Mouse (Mus musculus) hindbrain, embryonic 15.5 days (tissue): ENCODE measurements around the gene Runx1. TPM values are rescaled to one million over a fixed set of nuclear protein-coding genes. Genes with fewer than 3 reads are reported as not detected.

Experiments used
- ATAC-seq: fragments of 200-750 bp; cut with Nextera tagmentation; 2 replicates; pipeline ENCODE4 v1.8.0; 2017; ENCODE audit warnings: low read depth, moderate number of reproducible peaks, moderate TSS enrichment; ENCODE audit not compliant: low FRiP score
- H3K27ac ChIP-seq: fragments of 300-500 bp; sonication (generic); replicated peaks from 2 replicates; pipeline ENCODE4 v1.5.1; 2015; ENCODE audit warnings: mild to moderate bottlenecking, inconsistent platforms
- H3K27me3 ChIP-seq: fragments of 300-500 bp; sonication (generic); 2 replicates; pipeline ENCODE4 v1.6.1; 2015; ENCODE audit warnings: control low read depth, inconsistent platforms
- H3K36me3 ChIP-seq: fragments of 300-500 bp; sonication (generic); 2 replicates; pipeline ENCODE4 v1.6.1; 2015; ENCODE audit warnings: control low read depth, inconsistent platforms
- H3K4me1 ChIP-seq: fragments of 300-500 bp; sonication (generic); replicated peaks from 2 replicates; pipeline ENCODE4 v1.6.1; 2015; ENCODE audit warnings: control low read depth, inconsistent platforms
- H3K4me2 ChIP-seq: fragments of 300-500 bp; sonication (generic); 2 replicates; pipeline ENCODE4 v1.6.1; 2015; ENCODE audit warnings: moderate library complexity, mild to moderate bottlenecking, inconsistent platforms
- H3K4me3 ChIP-seq: fragments of 300-500 bp; sonication (generic); 2 replicates; pipeline ENCODE4 v1.5.1; 2015; ENCODE audit warnings: mild to moderate bottlenecking, inconsistent platforms
- H3K9ac ChIP-seq: fragments of 300-500 bp; sonication (generic); 2 replicates; pipeline ENCODE4 v1.6.1; 2015; ENCODE audit warnings: inconsistent platforms
- H3K9me3 ChIP-seq: fragments of 300-500 bp; sonication (generic); 2 replicates; pipeline ENCODE4 v1.6.1; 2016; ENCODE audit warnings: control low read depth, inconsistent platforms
- WGBS: fragments of 180-500 bp; shearing (Covaris S2); methylation state at CpG from one replicate; pipeline ENCODE4 v1.1.7; 2015; 5-methylcytosine and 5-hydroxymethylcytosine counted together
- polyA plus RNA-seq: library from polyadenylated mRNA; unstranded; fragments of >200 nt; fragmentation: Nextera tagmentation; extraction: Ambion mirVana; gene quantifications from 2 replicates; pipeline ENCODE4 v1.2.1, GENCODE M21; 2015

Gene Runx1
- polyA plus RNA-seq, 1 experiment from 2014 or later, result 1.1 TPM

DNA sequence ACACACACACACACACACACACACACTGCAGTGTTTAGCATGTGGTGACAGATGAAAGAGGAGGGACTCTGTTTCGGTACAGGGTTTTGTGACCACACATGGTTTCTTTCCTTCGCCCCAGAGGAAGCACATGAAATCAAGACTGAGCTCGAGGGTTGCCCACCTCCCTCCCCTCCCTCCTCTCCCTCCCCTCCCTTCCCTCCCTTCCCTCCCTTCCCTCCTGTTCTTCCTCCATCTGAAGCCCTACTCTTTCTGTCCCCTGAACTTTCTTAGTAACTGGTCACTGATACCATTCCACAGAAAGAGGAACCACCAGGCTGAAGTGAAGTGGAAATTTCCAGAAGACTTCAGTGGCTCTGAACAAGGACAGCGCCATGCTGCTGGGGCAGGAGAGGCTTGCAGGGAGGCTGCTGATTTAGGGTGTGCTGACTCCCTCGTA, 39.0 kb downstream of the Runx1 start:
- Histone ChIP-seq H3K4me1 (peaks cover 4% of the 10 kb centered on the region; the same call in 1 of the 2 replicates), H3K27me3 (no peaks in the 10 kb centered on the region), H3K9ac (no peak overlapping the region), H3K4me3 (no peak overlapping the region), H3K9me3 (no peaks in the 10 kb centered on the region), H3K36me3 (no peaks in the 10 kb centered on the region), H3K27ac (no peak overlapping the region), H3K4me2 (no peak overlapping the region)
- ATAC-seq, result no peak
- WGBS, result 75% methylated on average over 5 of the region's 5 CpGs

DNA sequence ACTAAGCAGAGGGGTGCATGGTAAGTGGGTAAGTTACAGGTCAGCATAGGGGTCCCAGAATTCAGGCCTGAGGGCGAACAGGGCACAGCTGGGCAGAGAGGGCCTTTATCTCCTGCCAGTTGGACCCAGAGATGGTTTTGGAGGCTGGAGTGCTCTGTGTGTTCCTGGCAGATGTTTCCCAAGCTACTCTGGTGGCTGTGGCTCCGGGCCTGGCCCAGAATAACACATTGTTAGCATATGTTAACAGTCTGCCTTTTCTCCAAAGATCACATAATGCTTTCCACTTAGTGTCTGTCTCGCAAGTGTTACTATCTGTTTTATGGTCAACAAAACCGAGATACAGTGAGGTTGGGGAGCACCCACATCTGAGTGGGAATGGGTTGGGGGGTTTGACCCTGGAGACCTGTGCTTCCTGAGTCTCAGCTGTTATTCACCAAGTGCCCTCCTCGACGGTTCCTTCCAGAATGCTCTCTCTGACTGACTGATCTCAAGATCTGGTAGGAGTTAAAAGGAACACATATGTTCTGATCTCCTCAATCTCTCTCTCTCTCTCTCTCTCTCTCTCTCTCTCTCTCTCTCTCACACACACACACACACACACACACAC, 39.6 kb downstream of the Runx1 start:
- Histone ChIP-seq H3K27me3 (no peaks in the 10 kb centered on the region), H3K4me1 (peaks cover 4% of the 10 kb centered on the region; the same call in 1 of the 2 replicates), H3K27ac (no peak overlapping the region), H3K4me2 (no peak overlapping the region), H3K9me3 (no peaks in the 10 kb centered on the region), H3K9ac (no peak overlapping the region), H3K4me3 (no peak overlapping the region), H3K36me3 (no peaks in the 10 kb centered on the region)
- no peak for ATAC-seq
- WGBS, result 79% methylated on average over 6 of the region's 6 CpGs

DNA sequence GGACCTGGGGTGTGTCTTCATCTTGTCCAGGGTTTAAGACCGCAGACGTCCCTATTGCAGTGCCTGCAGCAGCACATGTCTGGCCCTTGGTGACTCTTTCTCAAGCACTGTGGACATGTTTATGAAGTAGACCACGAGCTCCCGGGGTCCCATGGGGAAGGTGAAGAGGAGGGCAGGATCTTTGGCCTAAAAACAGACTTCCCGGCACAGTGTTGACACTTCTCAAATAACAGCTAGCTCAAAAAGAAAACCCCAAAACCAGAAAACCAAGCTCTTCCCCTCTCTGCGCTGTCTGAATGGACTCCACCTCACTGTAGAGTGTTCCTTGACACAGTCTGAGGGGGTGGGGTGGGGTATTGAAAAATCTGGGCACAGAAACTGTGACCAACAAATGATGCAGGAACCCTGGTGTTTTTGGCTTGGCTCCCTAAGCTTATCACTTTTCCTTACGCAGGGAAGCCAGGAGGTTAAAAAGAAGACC, 42.3 kb downstream of the Runx1 start:
- Histone ChIP-seq H3K9ac (no peak overlapping the region), H3K27ac (no peak overlapping the region), H3K4me3 (no peak overlapping the region), H3K9me3 (no peaks in the 10 kb centered on the region), H3K36me3 (no peaks in the 10 kb centered on the region), H3K27me3 (no peaks in the 10 kb centered on the region), H3K4me1 (peaks cover 4% of the 10 kb centered on the region; the same call in 1 of the 2 replicates), H3K4me2 (no peak overlapping the region)
- 60% methylated on average over 7 of the region's 7 CpGs for WGBS
- ATAC-seq, result no peak

DNA sequence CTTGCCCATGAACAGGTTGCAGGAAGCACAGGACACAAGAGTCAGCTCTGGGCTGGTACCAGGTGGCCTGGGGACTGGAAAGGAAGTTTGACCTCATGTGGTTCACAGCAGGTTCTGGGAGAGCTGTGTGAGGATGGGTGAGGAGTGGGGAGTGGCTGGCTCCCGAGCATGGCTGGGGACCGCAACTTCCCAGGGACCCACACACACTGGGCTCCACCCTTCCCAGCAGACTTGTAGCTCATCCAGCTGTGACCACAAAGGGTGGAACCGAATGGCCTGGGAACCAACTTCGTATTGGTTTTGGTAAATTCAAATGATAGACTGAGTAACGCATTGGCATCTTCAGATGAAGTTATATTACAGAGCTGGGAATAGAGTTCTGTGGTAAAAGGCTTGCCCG, 43.5 kb downstream of the Runx1 start:
- H3K9me3 ChIP-seq, result no peaks in the 10 kb centered on the region
- H3K27me3 ChIP-seq, result no peaks in the 10 kb centered on the region
- H3K36me3 ChIP-seq, result no peaks in the 10 kb centered on the region
- no peak overlapping the region for H3K9ac ChIP-seq
- no peak for ATAC-seq
- H3K4me2 ChIP-seq, result no peak overlapping the region
- WGBS, result 78% methylated on average over 6 of the region's 6 CpGs
- H3K4me3 ChIP-seq, result no peak overlapping the region
- H3K27ac ChIP-seq, result no peak overlapping the region
- H3K4me1 ChIP-seq, result peaks cover 4% of the 10 kb centered on the region; the same call in 1 of the 2 replicates

DNA sequence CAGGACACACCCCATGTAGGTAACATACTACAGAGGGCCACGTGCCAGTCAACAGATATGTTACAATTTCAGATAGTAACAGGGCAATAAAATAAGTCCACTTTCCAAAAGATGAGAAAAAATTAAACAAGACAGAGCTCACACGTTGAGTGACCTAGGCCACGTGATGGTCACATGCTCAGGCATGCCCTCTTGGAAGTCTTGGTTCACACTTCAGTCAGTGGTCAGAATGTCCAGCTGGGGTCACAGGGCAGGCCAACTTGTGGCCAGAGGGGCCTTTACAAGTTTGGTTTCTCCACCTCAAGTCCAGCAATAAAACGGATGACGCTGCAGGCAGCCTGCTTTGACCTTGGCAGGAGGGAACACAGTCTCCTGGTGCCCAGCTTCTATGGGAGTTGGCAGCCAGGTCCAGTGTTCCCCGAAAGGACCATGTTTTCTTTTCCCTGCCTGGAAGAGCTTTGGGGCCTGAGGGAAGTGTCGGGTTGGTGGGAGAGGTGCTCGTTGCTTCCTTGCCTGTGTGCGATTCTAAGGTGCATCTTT, 46.0 kb downstream of the Runx1 start:
- ATAC-seq, result no peak
- H3K27ac ChIP-seq, result no peak overlapping the region
- no peak overlapping the region for H3K9ac ChIP-seq
- H3K36me3 ChIP-seq, result no peaks in the 10 kb centered on the region
- no peaks in the 10 kb centered on the region for H3K9me3 ChIP-seq
- WGBS, result 90% methylated on average over 9 of the region's 9 CpGs
- no peaks in the 10 kb centered on the region for H3K27me3 ChIP-seq
- no peak overlapping the region for H3K4me2 ChIP-seq
- no peak overlapping the region for H3K4me3 ChIP-seq
- peaks cover 4% of the 10 kb centered on the region; the same call in 1 of the 2 replicates for H3K4me1 ChIP-seq

DNA sequence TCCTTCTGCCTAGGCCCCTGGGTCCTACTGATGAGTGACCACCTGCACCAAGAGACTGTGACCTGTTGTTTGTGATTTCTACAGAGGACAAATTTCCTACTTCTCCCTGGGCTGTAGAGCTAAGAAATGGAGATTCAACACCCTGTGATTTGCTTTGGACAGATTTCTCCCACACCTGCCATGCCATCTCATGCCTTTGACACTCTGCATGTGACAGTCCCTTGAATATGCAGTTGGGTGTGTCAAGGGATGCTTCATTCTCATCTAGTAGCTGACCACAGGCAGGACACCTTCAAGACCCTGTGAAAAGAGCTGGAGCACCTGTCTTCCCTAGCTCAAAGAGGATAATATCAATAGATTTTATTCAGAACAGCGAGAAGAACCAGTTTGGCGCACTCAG, 46.8 kb downstream of the Runx1 start:
- WGBS, result 88% methylated on average over 2 of the region's 2 CpGs
- no peak overlapping the region for H3K9ac ChIP-seq
- H3K9me3 ChIP-seq, result no peaks in the 10 kb centered on the region

DNA sequence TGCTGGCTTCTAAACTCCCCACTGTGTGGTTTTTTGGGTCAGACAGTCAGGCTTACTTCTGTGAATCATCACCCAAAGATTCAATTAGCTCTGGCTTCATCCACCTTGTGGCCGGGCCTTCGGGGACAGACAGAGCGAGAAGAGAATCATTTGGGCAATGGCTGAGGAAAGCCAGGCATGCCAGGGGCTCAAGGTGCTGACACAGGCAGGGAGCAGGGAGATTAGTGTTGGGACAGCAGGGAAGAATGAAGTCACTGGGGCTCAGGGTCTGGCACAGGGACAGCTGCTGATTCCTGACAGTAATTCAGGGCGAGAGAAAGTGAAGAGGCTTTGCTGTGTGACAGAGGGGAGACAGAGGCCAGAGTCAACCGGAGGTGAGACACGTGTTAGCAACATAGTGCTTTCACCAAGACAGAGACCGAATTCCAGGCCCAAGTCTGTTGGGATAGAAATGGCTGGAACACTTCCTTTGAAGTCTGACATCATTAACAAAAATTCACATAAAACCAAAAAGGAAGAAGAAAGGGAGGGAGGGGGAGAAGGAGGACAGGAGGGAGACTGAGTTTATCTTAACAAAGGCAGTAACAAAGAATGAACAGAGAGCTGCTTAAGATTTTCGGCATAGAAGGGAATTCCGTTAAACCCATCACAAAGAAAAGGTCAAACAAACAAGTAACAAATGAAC, 47.7 kb downstream of the Runx1 start:
- no peaks in the 10 kb centered on the region for H3K9me3 ChIP-seq
- no peak for ATAC-seq
- H3K4me2 ChIP-seq, result no peak overlapping the region
- H3K27ac ChIP-seq, result no peak overlapping the region
- WGBS, result 54% methylated on average over 9 of the region's 9 CpGs
- H3K9ac ChIP-seq, result no peak overlapping the region
- no peaks in the 10 kb centered on the region for H3K4me1 ChIP-seq
- H3K27me3 ChIP-seq, result no peaks in the 10 kb centered on the region
- no peaks in the 10 kb centered on the region for H3K36me3 ChIP-seq
- H3K4me3 ChIP-seq, result no peak overlapping the region

More for the DNA sequence above, 46.8 kb downstream of the Runx1 start:
- Histone ChIP-seq H3K4me2 (no peak overlapping the region), H3K27me3 (no peaks in the 10 kb centered on the region), H3K4me3 (no peak overlapping the region), H3K36me3 (no peaks in the 10 kb centered on the region), H3K27ac (no peak overlapping the region), H3K4me1 (peaks cover 3% of the 10 kb centered on the region; the same call in 1 of the 2 replicates)
- ATAC-seq, result no peak

DNA sequence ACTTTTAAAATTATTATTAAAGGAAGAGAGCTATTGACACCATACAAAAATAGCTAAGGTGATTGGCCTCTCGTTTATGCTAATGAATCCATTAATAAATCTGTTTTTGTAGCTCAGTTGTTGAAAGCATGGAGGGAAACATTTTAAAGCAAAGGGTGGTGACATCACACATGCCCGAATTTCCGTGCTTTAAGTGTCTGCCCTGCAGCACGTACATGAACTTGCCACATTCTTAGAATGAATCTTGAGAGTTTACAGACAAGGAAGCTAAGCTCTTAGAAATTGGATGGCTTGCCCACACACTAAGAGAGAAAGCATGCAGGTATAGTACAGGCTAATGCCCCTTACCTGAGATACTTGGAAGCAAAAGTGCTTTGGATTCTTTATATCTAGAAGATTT, 58.1 kb downstream of the Runx1 start:
- Histone ChIP-seq H3K9me3 (no peaks in the 10 kb centered on the region), H3K4me3 (no peak overlapping the region), H3K27ac (no peak overlapping the region), H3K9ac (no peak overlapping the region), H3K36me3 (no peaks in the 10 kb centered on the region), H3K4me1 (no peaks in the 10 kb centered on the region), H3K27me3 (no peaks in the 10 kb centered on the region), H3K4me2 (no peak overlapping the region)
- no peak for ATAC-seq
- 89% methylated on average over 4 of the region's 4 CpGs for WGBS

DNA sequence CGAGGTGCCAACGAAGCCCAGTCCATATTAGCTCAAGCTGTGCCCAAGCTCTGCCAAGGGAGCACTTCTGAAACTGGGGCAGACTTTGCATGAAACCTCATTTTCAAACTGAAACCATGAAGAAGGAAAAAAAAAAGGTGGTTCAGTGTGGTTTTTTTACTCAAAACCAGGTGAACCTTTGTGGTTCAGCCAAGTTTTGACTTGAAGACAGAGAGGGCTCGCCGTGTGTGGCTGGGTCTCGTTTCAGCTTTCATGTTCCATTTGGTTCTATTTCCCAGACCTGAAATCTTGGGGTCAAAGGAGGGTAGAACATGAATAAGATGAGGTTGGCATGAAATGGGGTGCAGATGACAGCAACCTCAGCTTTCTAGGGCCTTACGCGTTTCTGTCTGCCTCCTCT, 58.5 kb downstream of the Runx1 start:
- no peak overlapping the region for H3K27ac ChIP-seq
- 94% methylated on average over 7 of the region's 7 CpGs for WGBS
- H3K4me2 ChIP-seq, result no peak overlapping the region
- H3K4me3 ChIP-seq, result no peak overlapping the region
- no peak for ATAC-seq
- no peaks in the 10 kb centered on the region for H3K9me3 ChIP-seq
- no peaks in the 10 kb centered on the region for H3K27me3 ChIP-seq
- H3K4me1 ChIP-seq, result no peaks in the 10 kb centered on the region
- no peak overlapping the region for H3K9ac ChIP-seq
- H3K36me3 ChIP-seq, result no peaks in the 10 kb centered on the region

DNA sequence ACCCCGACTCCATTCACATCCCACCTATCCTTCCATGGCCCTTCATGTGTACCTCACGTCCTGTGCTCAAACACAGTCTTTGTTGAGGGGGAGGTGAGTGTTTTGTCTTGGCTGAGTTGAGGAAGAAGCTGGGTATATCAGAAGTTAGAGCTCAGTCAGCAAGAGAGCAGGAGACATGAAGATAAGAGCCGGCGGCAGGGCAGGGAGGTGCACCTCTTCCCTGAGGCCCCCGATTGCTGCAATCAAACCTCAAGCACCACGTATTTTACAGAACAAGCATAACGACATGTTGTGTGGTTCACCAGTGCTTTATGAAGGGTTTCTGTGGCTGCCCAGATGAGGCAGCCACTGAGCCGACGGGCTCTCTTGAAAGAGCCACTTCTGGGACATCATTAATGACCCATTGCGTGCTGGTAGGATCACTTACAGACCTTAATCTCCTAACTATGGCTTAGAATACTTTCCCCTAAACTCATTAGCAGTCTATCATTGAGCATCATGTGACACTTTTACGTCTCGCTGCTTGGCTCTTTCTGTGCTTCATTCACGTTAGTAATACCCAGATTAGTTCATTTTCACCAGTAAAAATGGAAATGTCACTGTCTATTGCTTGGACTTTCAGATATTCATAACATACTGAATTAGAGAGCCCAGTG, 61.1 kb downstream of the Runx1 start:
- Histone ChIP-seq H3K9ac (no peak overlapping the region), H3K4me2 (no peak overlapping the region), H3K27me3 (no peaks in the 10 kb centered on the region), H3K36me3 (no peaks in the 10 kb centered on the region), H3K4me1 (0 out of 2 replicates have a peak, but pooled peaks cover 4% of the 10 kb centered on the region), H3K9me3 (no peaks in the 10 kb centered on the region), H3K4me3 (no peak overlapping the region), H3K27ac (no peak overlapping the region)
- ATAC-seq, result no peak
- WGBS, result 83% methylated on average over 13 of the region's 13 CpGs

DNA sequence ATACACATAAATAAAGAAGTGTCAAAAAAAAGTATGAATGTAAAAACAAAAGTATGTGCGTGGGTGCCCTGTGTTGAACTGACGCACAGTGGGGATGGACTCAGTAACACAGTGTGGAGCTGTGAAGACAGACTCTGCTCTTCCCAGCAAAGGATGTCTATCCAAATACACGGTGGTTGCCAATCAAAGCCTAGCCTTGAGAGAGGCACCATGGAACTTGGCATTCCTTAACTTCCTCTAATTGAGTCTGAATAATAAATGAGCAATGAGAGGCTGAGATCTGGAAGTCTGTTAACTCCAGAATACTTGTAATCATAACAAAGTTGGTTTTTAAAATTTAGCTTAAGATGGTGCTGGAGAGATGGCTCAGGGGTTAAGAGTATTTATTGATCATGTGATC, 62.3 kb downstream of the Runx1 start:
- Histone ChIP-seq H3K9me3 (no peaks in the 10 kb centered on the region), H3K27me3 (no peaks in the 10 kb centered on the region), H3K27ac (no peak overlapping the region), H3K4me2 (no peak overlapping the region), H3K4me1 (0 out of 2 replicates have a peak, but pooled peaks cover 4% of the 10 kb centered on the region), H3K9ac (no peak overlapping the region), H3K4me3 (no peak overlapping the region), H3K36me3 (no peaks in the 10 kb centered on the region)
- WGBS, result 85% methylated on average over 3 of the region's 3 CpGs
- ATAC-seq, result no peak

DNA sequence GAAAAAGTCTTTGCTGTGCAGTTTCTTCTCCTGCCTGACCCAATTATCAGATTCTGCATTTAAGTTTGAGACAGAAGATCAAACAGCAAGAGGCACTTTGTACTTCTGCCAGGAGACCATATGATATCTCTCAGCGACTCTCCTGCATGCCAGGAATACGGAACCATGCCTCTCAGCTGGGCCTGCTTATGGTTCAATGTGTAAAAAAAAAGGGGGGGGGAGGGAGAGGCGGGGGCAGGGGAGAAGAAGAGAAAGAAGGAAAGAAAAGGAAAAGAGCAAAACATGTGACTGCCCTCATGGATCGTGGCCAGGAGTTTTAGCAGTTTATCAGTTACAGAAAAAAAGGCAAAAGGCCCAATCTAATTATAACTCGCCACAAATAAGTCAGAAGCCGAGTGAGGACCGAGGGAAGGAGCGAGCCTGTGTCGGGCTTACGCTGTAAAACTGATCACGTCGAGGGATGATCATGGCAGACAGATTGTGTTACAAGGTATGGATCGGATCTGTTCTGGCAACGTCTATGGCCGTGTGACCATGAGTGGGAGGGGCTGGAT, 63.9 kb downstream of the Runx1 start:
- ATAC-seq, result no peak
- Histone ChIP-seq H3K9me3 (no peaks in the 10 kb centered on the region), H3K9ac (no peak overlapping the region), H3K36me3 (no peaks in the 10 kb centered on the region), H3K27me3 (no peaks in the 10 kb centered on the region), H3K4me1 (0 out of 2 replicates have a peak, but pooled peaks cover 4% of the 10 kb centered on the region), H3K27ac (no peak overlapping the region), H3K4me2 (no peak overlapping the region), H3K4me3 (no peak overlapping the region)
- 76% methylated on average over 15 of the region's 15 CpGs for WGBS
